Mouse (Mus musculus) heart, embryonic 13.5 days (tissue): ENCODE measurements around the gene Spata48. TPM values are rescaled to one million over a fixed set of nuclear protein-coding genes. Genes with fewer than 3 reads are reported as not detected.

Experiments used
- ATAC-seq: fragments of 200-750 bp; cut with Nextera tagmentation; 2 replicates; pipeline ENCODE4 v1.8.0; 2017; ENCODE audit warnings: moderate TSS enrichment; ENCODE audit not compliant: insufficient number of reproducible peaks, low FRiP score, low TSS enrichment; ENCODE audit errors: extremely low read depth
- H3K27ac ChIP-seq: fragments of 300-500 bp; sonication (generic); replicated peaks from 2 replicates; pipeline ENCODE4 v1.5.1; 2015; ENCODE audit warnings: moderate library complexity, mild to moderate bottlenecking, inconsistent platforms
- H3K27me3 ChIP-seq: fragments of 300-500 bp; sonication (generic); replicated peaks from 2 replicates; pipeline ENCODE4 v1.6.1; 2015; ENCODE audit warnings: mild to moderate bottlenecking, inconsistent platforms
- H3K36me3 ChIP-seq: fragments of 300-500 bp; sonication (generic); 2 replicates; pipeline ENCODE4 v1.6.1; 2015; ENCODE audit warnings: mild to moderate bottlenecking, inconsistent platforms
- H3K4me1 ChIP-seq: fragments of 300-500 bp; sonication (generic); 2 replicates; pipeline ENCODE4 v1.6.1; 2015; ENCODE audit warnings: inconsistent platforms
- H3K4me2 ChIP-seq: fragments of 300-500 bp; sonication (generic); 2 replicates; pipeline ENCODE4 v1.6.1; 2015; ENCODE audit warnings: inconsistent platforms, mild to moderate bottlenecking, moderate library complexity
- H3K4me3 ChIP-seq: fragments of 300-500 bp; sonication (generic); 2 replicates; pipeline ENCODE4 v1.5.1; 2015; ENCODE audit warnings: moderate library complexity, mild to moderate bottlenecking, inconsistent platforms
- H3K9ac ChIP-seq: fragments of 300-500 bp; sonication (generic); 2 replicates; pipeline ENCODE4 v1.6.1; 2015; ENCODE audit warnings: inconsistent platforms, mild to moderate bottlenecking, moderate library complexity
- H3K9me3 ChIP-seq: fragments of 300-500 bp; sonication (generic); 2 replicates; pipeline ENCODE4 v1.6.1; 2016; ENCODE audit warnings: inconsistent platforms
- WGBS: fragments of 180-500 bp; shearing (Covaris S2); methylation state at CpG from one replicate; pipeline ENCODE4 v1.1.7; 2015; ENCODE audit warnings: mixed read lengths; 5-methylcytosine and 5-hydroxymethylcytosine counted together
- polyA plus RNA-seq: library from polyadenylated mRNA; unstranded; fragments of >200 nt; fragmentation: Nextera tagmentation; extraction: Ambion mirVana; gene quantifications from 2 replicates; pipeline ENCODE4 v1.2.1, GENCODE M21; 2015

The Spata48 gene
- polyA plus RNA-seq = 0.23 and 1.4 TPM in 2 replicates

DNA sequence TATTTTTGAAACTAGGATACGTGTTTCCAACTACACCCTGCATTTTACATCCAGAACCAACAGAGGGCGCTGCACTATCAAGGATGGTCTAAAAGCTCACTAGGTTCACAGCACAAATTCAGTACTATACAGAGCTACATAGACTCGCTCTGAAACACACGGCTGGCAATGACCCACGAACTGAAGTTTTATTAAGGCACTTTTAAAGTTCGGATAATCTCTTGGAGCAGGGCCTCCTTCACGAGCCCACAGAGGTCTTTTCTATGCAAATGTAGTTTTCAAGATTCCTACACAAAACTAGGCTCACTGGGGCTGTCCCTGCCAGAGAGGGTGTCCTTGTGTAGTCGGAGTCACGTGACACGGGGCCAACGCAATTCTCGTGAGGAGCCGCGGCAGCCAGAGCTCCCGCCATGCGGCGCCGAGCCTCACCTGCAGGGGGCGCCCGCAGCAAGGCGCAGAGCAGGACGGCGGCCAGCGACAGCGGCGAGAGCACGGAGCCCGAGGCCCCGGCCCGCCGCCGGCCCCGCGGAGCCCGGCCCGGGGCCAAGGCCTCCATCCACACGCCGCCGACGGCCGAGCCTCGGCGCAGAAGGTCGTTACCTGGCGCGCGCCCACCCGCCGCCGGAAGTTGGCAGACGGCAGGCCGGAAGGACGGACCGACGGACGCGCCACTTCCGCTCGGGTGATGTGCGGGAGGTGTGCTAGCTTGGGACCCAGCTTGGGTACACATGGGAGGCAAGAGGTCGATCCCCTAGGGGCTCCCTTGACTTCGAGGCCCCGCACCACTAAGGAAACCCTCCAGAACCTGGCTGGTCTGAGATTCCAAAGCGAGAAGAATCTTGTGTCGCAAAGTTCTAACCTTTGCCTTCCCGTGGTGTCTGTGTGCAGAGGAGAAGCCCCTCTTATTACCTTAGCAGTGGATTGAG, at the start of gene Spata48, which contains the start of gene Zpbp:
Spata48 (plus strand) TSS at position 460 of the 926 bp plus-strand sequence.
Zpbp (minus strand) TSS at position 774 of the 926 bp plus-strand sequence.
- Histone ChIP-seq H3K4me2 (peak within 1 kb of the TSS; percentile 71), H3K27me3 (peaks cover 5% of the 10 kb centered on the region; the same call in 1 of the 2 replicates), H3K9me3 (no peaks in the 10 kb centered on the region), H3K9ac (peak within 1 kb of the TSS; percentile 76), H3K36me3 (no peaks in the 10 kb centered on the region), H3K4me3 (peak within 1 kb of the TSS; percentile 62), H3K27ac (peak within 1 kb of the TSS; percentile 65), H3K4me1 (no peaks in the 10 kb centered on the region)
- 2% methylated on average over 55 of the region's 66 CpGs for WGBS
- ATAC-seq = peak; percentile 92

DNA sequence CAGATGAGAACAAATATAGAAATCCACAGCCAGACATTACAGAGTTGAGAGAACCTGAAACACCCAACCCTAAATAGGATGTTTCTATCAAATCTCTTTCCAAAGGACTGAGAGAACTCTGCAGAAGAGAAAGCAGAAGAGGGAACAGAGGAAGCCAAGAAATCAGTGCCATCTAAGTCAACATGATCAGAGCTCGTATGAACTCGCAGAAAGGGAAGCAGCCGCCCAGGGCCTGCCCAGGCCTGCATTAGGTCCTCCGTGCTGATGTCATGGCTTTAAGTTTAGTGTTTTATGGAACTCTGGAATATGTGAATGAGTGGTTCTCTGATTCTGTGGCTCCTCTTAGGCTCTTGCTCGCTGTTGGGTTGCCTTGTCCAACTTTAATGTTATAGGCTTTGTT, 47.7 kb upstream of the Spata48 start:
- Histone ChIP-seq H3K4me2 (no peak overlapping the region), H3K4me1 (no peaks in the 10 kb centered on the region), H3K27me3 (no peaks in the 10 kb centered on the region), H3K4me3 (no peak overlapping the region), H3K9ac (no peak overlapping the region), H3K36me3 (no peaks in the 10 kb centered on the region), H3K27ac (no peak overlapping the region), H3K9me3 (no peaks in the 10 kb centered on the region)
- ATAC-seq = no peak
- WGBS = 74% methylated on average over 5 of the region's 5 CpGs

DNA sequence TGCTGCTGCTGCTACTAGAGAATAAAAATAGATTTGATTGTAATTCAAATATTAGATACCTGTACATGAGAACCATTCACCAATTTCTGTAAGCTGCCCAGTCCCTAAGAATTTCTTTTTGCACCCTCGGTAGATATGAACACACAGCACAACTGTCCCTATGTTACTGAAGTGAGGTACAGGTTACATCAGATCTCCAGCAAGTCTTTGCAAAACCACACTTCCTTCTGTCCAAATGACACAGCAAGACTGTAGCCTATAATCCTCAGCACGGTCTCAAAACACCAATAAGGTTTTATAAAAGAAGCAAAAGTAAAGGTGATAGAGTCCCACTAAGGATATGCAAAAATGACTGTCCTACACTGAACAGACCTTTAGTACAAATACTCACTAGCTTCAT, 44.5 kb upstream of the Spata48 start:
- no peak overlapping the region for H3K4me3 ChIP-seq
- no peak overlapping the region for H3K9ac ChIP-seq
- H3K27me3 ChIP-seq = no peaks in the 10 kb centered on the region
- H3K4me1 ChIP-seq = no peaks in the 10 kb centered on the region
- no peak for ATAC-seq
- H3K36me3 ChIP-seq = no peaks in the 10 kb centered on the region
- H3K27ac ChIP-seq = no peak overlapping the region
- 67% methylated on average over 2 of the region's 2 CpGs for WGBS
- no peaks in the 10 kb centered on the region for H3K9me3 ChIP-seq
- no peak overlapping the region for H3K4me2 ChIP-seq

DNA sequence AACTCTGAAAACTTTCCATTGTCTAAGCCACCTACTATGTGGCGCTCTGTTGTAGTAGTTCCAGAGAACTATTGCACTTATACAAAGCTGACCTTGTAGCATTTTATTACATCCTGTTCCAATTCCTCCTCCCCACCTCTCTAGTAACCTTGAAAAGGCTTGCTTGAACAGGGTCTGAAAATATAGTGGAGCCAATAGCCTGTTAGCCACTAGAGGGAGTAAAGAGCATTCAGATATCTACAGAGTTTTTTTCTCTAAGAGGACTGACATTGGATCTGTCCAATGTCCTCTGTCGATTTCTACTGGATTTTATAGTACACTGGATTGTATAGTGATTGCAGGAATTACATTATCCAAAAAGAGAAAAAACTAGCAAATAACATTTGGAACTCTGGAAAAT, 6.9 kb upstream of the Spata48 start:
- WGBS = 31% methylated on average over 2 of the region's 2 CpGs
- ATAC-seq = no peak
- Histone ChIP-seq H3K4me3 (no peak overlapping the region), H3K27me3 (peaks cover 5% of the 10 kb centered on the region; the same call in 1 of the 2 replicates), H3K9ac (no peak overlapping the region), H3K9me3 (no peaks in the 10 kb centered on the region), H3K27ac (no peak overlapping the region), H3K4me1 (no peaks in the 10 kb centered on the region), H3K4me2 (no peak overlapping the region), H3K36me3 (no peaks in the 10 kb centered on the region)

DNA sequence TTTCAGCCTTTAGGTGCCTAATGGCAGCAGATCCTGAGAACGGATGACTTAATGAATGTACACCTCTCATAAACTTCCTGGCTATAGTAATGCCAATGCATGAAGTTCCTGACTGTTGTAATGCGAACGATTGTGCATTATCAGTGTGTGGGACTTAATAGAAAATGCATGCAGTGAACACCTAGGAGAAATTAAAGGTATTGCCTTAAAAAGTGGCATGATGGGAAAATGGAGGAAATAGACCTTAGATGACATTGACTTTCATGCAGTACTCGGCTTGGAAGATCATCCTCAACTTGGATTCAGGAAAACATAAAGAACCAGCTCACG, 632 bp downstream of the Spata48 start:
- Histone ChIP-seq H3K36me3 (no peaks in the 10 kb centered on the region), H3K4me1 (no peaks in the 10 kb centered on the region), H3K9me3 (no peaks in the 10 kb centered on the region), H3K4me2 (peak overlapping the region; percentile 71), H3K27me3 (peaks cover 5% of the 10 kb centered on the region; the same call in 1 of the 2 replicates), H3K27ac (no peak overlapping the region), H3K4me3 (peak overlapping the region; percentile 62), H3K9ac (peak overlapping the region; percentile 76)
- 81% methylated on average over 5 of the region's 5 CpGs for WGBS
- no peak for ATAC-seq

DNA sequence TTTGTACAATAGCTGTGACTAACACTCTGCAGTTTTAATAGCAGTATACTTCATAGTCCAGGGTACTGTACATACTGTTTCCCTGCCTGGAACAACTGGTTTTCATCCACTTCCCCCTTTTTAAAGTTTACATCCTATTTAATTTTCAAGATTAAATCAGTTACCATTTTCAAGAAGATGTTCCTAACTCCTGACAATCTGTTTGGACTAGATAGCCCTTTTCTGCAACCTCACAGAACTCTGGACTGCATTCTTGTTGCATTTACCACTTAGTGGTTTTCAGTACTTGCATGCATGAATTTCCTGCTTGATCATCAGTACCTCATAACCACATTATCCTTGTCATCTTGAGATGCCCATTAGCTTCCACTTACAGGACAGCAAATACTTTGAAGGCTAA, 7.0 kb downstream of the Spata48 start:
- no peaks in the 10 kb centered on the region for H3K9me3 ChIP-seq
- H3K27ac ChIP-seq = no peak overlapping the region
- no peak overlapping the region for H3K9ac ChIP-seq
- no peak overlapping the region for H3K4me3 ChIP-seq
- H3K4me1 ChIP-seq = no peaks in the 10 kb centered on the region
- no peaks in the 10 kb centered on the region for H3K36me3 ChIP-seq
- H3K27me3 ChIP-seq = peaks cover 8% of the 10 kb centered on the region; the same call in 1 of the 2 replicates
- ATAC-seq = no peak
- no peak overlapping the region for H3K4me2 ChIP-seq

DNA sequence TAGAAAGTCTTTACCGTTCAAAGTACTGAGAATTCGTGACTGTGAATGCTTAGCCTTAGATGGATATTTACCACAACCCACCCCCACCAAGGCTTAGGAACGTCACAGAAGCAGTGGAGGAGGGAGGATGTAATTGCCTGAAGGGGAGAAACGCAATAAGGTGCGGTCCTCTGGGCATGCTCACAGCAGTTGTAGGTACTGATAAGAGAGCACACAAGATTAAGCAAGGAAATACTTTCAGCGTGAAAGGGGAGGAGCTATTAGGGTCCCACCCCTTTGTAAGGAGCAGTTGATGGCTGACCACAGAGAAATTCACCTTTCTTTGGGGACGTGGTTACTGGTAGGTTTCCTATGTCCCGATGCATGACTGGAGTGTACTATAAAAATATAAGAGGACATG, 22.5 kb downstream of the Spata48 start:
- no peak overlapping the region for H3K4me2 ChIP-seq
- H3K9ac ChIP-seq = no peak overlapping the region
- H3K9me3 ChIP-seq = no peaks in the 10 kb centered on the region
- H3K27ac ChIP-seq = no peak overlapping the region
- no peaks in the 10 kb centered on the region for H3K36me3 ChIP-seq
- H3K4me3 ChIP-seq = no peak overlapping the region
- no peaks in the 10 kb centered on the region for H3K4me1 ChIP-seq
- WGBS = 53% methylated on average over 8 of the region's 8 CpGs
- H3K27me3 ChIP-seq = no peaks in the 10 kb centered on the region
- no peak for ATAC-seq

DNA sequence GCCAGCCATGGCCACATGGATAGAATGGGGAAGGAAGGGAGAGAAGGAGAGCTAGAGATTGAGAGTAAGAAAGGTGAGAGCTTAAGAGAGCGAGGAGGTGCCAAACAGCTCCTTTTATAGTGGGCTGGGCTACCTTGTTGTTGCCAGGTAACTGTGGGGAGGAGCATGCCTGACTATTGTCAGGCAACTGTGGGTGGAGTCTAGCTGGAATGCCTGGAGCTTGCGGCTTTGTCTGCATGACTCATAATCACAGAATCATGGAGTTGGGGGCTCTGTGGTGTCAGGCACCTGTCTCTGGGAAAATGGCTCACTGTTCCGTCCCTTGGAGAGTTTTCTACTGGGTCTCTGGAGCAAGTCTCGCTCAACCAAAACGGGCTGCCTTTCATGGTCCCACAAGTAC, 30.1 kb downstream of the Spata48 start:
- Histone ChIP-seq H3K4me2 (no peak overlapping the region), H3K4me3 (no peak overlapping the region), H3K4me1 (no peaks in the 10 kb centered on the region), H3K27ac (no peak overlapping the region), H3K36me3 (no peaks in the 10 kb centered on the region), H3K9me3 (no peaks in the 10 kb centered on the region), H3K9ac (no peak overlapping the region), H3K27me3 (no peaks in the 10 kb centered on the region)
- WGBS = 69% methylated on average over 5 of the region's 5 CpGs
- no peak for ATAC-seq

DNA sequence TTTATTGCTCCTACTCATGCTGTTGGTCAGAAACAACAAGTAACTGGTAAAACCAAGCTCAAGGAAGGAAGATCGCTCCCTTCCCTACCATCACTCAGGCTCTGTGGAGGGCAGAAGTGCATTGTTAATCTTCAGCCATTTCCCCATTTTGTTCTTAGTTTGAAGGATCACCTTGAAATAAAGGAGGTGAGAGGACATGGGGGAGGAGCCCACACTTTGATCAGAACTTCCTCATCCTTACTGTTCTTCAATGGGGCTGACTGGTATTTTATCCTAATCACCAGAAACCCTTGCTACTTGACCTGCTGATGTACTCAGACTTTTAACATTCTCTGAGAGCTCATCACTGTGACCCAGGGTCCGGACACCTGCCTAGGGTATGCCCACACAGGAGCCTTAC, 33.8 kb downstream of the Spata48 start:
- Histone ChIP-seq H3K4me2 (no peak overlapping the region), H3K9ac (no peak overlapping the region), H3K27ac (no peak overlapping the region), H3K4me3 (no peak overlapping the region), H3K36me3 (no peaks in the 10 kb centered on the region), H3K27me3 (no peaks in the 10 kb centered on the region), H3K4me1 (no peaks in the 10 kb centered on the region), H3K9me3 (no peaks in the 10 kb centered on the region)
- ATAC-seq = no peak
- 70% methylated on average over 2 of the region's 2 CpGs for WGBS

DNA sequence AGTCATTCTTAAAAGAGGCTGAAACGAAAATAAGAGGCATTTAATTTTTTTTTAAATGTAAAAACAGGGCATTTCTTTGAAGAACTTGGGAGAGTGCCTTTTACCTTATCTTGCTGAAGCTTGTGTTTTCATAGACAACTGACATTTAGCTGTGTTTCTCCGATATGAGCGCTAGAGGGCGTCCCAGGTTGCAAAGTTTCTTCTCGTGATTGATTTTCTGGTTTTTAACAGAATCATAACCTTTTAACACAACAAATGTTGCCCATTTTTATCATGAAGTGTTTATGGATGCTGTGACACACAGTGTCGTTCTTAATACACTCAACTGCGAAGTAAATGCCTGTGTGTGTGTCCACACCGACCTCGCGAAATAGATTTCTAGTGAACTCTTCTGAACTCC, 38.0 kb downstream of the Spata48 start:
- H3K27ac ChIP-seq = no peak overlapping the region
- H3K36me3 ChIP-seq = no peaks in the 10 kb centered on the region
- WGBS = 23% methylated on average over 10 of the region's 10 CpGs
- H3K27me3 ChIP-seq = no peaks in the 10 kb centered on the region
- 0 out of 2 replicates have a peak, but pooled peaks cover 4% of the 10 kb centered on the region for H3K9me3 ChIP-seq
- H3K4me2 ChIP-seq = peak overlapping the region; percentile 44
- no peaks in the 10 kb centered on the region for H3K4me1 ChIP-seq
- ATAC-seq = no peak
- no peak overlapping the region for H3K4me3 ChIP-seq
- no peak overlapping the region for H3K9ac ChIP-seq

DNA sequence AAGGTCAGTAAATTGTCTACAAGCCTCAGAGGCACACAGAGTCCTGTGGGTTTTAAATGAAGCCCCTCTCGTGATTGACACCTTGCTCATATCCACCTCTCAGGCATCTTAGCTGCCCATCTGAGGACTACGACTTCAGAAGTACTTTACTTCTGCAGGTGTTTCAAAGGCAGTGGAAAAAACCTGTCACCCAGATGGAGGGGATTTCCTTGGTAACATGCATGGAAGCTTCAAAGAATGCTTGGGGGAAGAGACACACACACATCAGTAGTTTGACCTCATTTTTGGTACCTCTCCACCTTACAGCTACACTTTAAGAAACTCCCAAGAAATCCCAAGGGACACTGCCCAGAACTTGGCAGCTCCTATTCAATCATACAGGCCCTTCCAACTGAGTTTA, 44.3 kb downstream of the Spata48 start:
- 71% methylated on average over 2 of the region's 2 CpGs for WGBS
- no peak overlapping the region for H3K27ac ChIP-seq
- no peaks in the 10 kb centered on the region for H3K4me1 ChIP-seq
- no peaks in the 10 kb centered on the region for H3K27me3 ChIP-seq
- H3K36me3 ChIP-seq = no peaks in the 10 kb centered on the region
- no peak for ATAC-seq
- no peak overlapping the region for H3K4me2 ChIP-seq
- no peak overlapping the region for H3K9ac ChIP-seq
- H3K9me3 ChIP-seq = 0 out of 2 replicates have a peak, but pooled peaks cover 4% of the 10 kb centered on the region
- H3K4me3 ChIP-seq = no peak overlapping the region

DNA sequence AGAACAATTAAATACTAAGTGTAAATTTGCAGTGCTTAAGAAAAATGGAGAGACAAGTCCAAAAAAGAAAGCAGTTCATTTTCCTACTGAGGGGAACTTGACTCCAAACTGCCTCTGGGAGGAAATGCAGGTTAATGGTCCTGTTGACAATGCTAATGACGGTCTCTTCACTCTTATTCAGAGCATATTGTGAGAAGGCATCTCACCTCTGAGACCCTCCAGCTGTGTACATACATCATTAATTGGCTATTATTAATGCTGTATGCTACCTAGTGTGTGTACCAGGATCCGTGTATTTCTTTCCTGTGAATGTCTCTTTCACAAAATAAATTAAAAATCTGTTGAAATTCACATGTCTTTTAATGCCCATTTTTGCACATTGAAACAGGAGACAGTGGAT, 47.5 kb downstream of the Spata48 start:
- Histone ChIP-seq H3K4me1 (no peaks in the 10 kb centered on the region), H3K27me3 (no peaks in the 10 kb centered on the region), H3K27ac (no peak overlapping the region), H3K36me3 (no peaks in the 10 kb centered on the region), H3K4me3 (no peak overlapping the region), H3K9ac (no peak overlapping the region), H3K4me2 (no peak overlapping the region), H3K9me3 (0 out of 2 replicates have a peak, but pooled peaks cover 4% of the 10 kb centered on the region)
- 58% methylated on average over 2 of the region's 2 CpGs for WGBS
- no peak for ATAC-seq
